Mouse (Mus musculus) cerebellum, adult 11-12 months (tissue): ENCODE data around the gene Zfp692.
"Not testable (repeated sequence)": the region's sequence is repeated elsewhere in the genome, so short reads cannot be mapped to it uniquely, and the experiment has no call there.

Source experiments
- DNase-seq: peaks from one replicate; pipeline ENCODE4 v3.0.0; 2022

Gene Zfp692

DNA sequence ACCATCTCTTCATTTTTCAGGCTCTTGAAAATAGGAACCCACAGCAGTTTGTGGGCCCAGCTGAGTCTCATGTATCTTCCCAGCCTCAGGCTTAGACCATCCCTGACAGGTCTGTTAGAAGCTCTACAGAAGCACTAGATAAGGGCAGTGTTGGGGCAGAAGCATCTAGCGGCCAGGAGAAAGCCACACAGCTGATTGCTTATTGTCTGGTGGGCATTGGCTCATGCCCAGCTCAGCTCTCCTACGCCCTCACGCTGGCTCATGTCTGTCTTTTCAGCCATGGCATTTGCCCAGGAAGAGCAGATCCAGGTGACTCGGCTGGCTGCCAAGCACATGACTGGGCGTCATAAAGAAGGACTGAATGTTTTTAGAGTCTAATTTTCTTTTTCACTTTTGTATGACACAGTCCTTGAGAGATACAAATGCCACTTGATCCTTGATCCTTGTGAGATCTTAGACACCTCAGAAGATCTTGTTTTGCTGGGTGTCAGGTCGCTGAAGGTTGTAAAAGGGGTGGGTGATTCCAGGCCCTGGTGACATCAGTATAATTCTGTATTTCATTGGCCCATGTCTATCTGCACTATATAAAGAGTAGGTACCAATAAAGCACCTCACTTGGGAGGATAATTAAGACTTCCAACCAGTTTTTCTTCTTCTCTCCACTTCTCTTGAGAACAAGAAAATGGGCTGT is 51.1 kb downstream of the Zfp692 start:
- DNase-seq = no peak

DNA sequence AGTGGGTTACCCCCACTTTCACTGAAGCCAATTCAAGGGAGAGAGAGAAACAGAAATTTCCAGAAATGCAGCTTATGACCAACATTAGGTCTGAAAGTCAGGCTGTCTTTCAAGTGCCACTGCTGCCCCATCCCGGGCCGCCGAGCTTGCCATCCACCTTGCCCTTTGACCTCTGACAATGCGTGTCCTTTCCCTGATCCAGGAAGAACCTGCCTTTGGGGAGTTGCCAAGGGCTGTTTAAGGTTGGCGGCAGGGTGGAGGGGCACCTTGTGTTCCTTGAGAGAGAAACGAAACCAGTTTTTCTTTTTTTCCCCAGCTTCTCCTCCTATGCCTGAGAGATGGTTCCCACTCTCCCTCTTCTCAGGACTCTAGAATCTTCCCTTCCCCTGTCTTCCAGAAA is 55.7 kb downstream of the Zfp692 start:
- not testable (repeated sequence) for DNase-seq
